Mouse (Mus musculus): ENCODE data around the gene Tmem235. TPM values are rescaled to one million over a fixed set of nuclear protein-coding genes. Genes with fewer than 3 reads are reported as not detected.

The Tmem235 gene
- total RNA-seq, 2 experiments from 2014 or later = 0.33 TPM; not detected in 1

DNA sequence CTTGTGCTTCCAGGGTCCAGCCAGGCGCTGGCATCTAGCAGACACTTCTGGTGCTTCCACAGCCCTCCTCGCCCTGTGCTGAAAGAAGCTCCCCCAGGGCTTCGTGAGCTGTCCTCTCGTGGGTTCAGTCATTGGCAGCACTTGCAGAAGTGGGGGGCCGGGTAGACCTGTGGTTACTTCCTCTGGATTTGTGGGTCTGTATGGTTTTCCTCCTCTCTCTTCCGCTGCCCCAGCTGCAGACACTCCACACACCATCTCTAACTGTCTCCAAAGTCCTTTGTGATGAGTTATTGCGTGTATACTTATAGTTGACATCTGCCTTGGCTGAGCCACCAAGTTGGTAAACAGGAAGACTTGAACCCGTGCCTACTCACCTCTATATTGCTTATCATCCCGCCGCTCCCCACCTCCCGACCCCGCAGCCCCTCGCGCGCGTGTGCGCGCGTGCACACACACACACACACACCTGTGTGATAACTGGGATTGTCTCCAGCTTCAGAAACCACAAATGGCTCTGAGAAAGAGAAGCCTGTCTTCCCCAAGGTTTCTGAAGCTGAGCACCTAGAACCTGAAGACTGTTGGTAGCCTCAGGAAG, 31.1 kb downstream of the Tmem235 start:
- DNase-seq = no peak

DNA sequence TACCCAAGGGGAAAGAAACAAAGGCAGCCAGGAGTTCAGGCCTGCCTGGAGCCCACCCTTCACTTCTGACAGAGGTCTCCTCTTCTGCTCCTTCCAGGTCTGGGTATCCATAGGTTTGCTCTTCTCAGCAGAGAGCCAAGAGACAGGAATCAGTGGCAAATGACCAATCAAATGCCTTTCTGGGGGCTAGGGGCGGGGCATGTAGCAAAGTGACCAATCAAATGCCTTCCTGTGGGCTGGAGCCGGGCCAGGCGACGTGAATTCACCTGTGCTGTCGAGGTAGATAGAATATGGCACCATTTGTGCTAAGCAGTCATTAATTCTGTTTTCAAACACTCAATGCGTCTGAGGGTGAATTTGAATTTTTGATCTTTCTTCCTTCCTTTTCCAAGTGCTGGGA, 31.6 kb downstream of the Tmem235 start:
- DNase-seq = no peak

DNA sequence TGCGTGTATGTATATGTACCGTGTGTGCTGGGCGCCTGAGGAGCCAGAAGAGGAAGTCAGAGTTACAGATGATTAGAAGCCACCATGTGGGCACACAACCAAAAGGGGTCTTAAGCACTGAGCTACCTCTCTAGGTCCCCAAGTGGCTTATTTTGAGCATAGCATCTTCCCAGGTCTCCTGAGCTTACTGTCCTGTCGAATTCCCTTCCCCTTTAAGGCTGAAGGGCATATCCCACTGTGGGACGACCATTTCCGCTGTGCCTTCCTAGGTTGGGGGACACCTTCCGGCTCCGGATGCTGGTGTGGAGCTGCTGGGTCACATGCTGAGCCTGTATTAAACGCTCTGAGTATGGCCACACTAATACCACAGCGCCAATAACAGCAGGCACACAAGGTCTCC, 34.1 kb downstream of the Tmem235 start:
- no peak for DNase-seq

DNA sequence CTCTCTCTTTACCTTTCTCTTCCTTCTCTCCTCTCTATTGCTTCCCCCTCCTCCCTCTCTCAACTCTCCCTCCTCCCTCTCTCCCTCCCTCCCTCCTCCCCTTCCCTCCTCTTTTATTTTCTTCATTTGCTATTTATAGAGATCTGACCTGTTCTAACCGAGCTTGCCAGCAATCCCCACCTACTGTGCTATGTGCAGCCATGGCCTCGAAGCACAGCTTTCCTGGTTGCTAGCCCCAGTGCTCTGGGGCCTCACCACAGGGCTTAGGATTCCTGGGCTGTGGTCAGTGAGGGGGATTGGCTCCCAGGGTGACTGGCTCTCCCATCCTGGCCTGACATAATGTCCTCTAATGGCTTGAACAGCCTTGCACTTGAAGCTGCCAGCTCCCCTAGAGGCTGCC, 36.0 kb downstream of the Tmem235 start:
- no peak for DNase-seq

DNA sequence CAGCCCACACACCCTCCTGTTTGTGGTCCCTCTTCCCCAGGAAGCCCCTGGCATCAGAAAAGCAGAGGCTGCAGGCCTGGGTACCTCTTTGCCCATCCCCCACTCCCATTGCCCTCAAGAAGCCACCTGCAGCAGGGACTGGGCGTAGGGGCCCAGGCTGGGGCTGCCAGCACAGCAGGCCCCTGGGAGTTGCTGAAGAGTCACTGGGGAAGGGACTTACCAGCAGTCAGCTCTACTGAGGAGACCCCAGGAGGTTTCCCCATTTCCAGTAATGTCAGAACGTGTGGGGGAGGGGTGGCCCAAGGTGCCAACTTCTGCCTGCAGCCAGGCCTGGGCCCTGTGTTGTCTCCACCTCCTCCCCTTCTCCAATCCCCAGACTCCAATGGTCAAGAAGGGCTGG, 41.7 kb downstream of the Tmem235 start:
- DNase-seq = no peak

DNA sequence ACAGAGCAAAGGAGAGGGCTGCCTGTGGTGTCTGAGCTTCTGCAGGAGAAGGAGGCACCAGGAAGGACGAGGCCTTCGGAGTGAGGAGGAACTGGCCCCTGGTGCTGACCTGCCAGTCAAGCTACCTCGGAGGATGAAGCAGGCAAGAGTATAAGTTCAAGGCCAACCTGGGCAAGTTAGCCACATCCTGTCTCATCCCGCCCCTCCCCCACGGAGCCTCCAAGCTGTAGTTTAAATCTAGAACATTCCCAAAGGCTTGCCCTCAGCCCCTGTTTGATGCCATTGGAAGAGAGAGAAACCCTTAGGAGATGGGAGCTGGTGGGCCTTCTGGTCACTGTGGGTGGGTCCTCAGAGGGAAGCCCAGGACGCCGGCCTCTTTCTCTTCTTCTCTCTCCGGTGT, 43.9 kb downstream of the Tmem235 start:
- no peak for DNase-seq

DNA sequence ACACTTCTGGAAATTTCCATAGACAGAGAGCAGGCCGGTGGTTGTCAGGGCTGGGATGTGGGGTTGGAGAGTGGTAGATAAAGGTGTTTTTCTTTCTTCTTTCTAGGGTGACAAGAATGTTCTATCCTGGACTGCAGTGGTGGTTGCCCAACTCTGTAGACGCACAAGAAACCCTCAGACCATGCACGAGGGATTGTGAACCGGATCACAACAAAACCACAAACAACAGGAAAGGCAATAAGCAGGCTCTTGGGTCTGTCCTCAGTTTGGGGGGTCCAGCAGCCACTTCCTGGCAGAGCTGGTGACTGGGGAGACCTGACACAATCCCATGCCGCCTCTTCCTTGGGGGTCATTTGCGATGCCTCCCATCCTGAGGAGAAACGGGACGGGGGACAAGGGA, 48.8 kb downstream of the Tmem235 start:
- DNase-seq = no peak

DNA sequence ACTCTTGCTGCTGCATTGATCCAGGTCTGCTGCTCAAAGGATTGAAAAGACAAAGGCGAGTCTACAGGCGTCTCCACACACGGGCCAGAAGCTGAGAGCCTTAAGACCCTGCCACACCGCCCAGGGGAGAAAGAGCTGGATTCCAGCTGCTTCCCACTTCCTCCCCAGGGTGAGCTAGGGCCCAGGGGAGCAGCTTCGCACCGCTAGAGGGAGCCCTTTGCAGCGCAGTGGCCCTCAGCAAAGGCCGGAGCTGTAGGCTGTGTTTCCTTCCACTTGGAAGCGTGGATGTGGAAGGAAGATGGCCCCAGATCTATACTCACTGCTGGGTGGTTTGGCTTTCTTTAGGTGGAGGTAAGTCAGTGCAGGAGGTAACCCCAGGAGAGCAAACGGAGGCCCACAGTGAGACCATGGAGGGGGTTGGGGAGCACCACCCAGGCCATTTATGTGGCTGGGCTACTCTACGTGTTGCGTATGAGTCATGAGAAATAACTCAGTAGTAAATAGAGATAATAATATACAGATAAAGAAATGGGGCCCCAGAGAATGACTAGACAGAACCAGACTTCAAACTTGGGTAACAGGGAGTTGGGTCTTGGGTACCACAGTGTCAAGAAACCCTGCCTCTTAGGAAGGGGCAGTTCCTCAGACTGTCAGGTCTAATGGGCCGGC, 52.3 kb downstream of the Tmem235 start:
- DNase-seq = peak; percentile 67 to 69

DNA sequence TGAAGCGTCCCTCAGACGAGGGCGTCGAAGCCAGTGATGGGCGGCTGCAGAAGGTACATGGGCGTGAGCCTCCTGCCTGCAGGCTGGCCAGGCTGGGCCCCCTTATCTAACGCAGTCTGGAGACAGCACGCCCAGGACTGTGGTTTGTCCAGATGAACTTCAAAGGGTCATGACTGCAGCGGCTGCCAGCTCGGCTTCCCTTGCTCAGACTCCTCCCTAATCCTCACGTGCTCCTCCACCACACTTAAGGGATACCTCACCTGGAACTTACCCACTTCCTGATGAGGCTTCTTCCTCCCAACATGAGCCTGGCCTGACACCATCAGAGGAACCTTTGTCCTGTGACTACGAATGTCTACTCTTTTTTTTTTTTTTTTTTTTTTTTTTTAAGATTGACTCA, 54.0 kb downstream of the Tmem235 start:
- DNase-seq = no peak

Other genes with a start within 250 kb of the Tmem235 start
- 10 to 100 TPM; 67.5 to 75.6 TPM for gene Tnrc6c, start 206.5 kb upstream of the Tmem235 start, total RNA-seq (2021)
- gene Tmc8, start 78.7 kb upstream of the Tmem235 start, total RNA-seq (2021) = under 1 TPM; 0.47 to 0.83 TPM
- 1 to 10 TPM; 7.3 to 9.7 TPM for gene Tmc6, start 78.6 kb upstream of the Tmem235 start, total RNA-seq (2021)
- under 1 TPM in 1 of 2 experiments, not detected in 1; 0.61 TPM for gene 6030468B19Rik, start 63.1 kb upstream of the Tmem235 start, total RNA-seq (2021)
- 1 to 10 TPM; 1.5 to 1.7 TPM for gene Gm20708, start 51.1 kb upstream of the Tmem235 start, total RNA-seq (2021)
- gene Syngr2, start 51.1 kb upstream of the Tmem235 start, total RNA-seq (2021) = 10 to 100 TPM; 10.4 to 16.9 TPM
- 1 to 10 TPM; 3.8 to 4.0 TPM for gene Afmid, start 34.8 kb upstream of the Tmem235 start, total RNA-seq (2021)
- gene Tk1, start 34.7 kb upstream of the Tmem235 start, total RNA-seq (2021) = under 1 TPM; 0.88 to 0.97 TPM
- 1 to 10 TPM in 1 of 2 experiments, under 1 TPM in 1; 0.77 to 1.4 TPM for gene Birc5, start 11.5 kb upstream of the Tmem235 start, total RNA-seq (2021)
- gene Tha1, start 12.7 kb downstream of the Tmem235 start, total RNA-seq (2021) = 1 to 10 TPM; 3.0 to 3.8 TPM
- 1 to 10 TPM; 1.3 to 1.4 TPM for gene Socs3, start 109.3 kb downstream of the Tmem235 start, total RNA-seq (2021)
- 10 to 100 TPM; 75.1 to 79.4 TPM for gene Pgs1, start 125.5 kb downstream of the Tmem235 start, total RNA-seq (2021)

Data from layer of hippocampus, postnatal 36 days (tissue).